Mouse (Mus musculus): ENCODE data around the gene Cmip. TPM values are rescaled to one million over a fixed set of nuclear protein-coding genes. Genes with fewer than 3 reads are reported as not detected.

The Cmip gene
- polyA plus RNA-seq, 1 experiment from 2014 or later = 39.0 TPM

DNA sequence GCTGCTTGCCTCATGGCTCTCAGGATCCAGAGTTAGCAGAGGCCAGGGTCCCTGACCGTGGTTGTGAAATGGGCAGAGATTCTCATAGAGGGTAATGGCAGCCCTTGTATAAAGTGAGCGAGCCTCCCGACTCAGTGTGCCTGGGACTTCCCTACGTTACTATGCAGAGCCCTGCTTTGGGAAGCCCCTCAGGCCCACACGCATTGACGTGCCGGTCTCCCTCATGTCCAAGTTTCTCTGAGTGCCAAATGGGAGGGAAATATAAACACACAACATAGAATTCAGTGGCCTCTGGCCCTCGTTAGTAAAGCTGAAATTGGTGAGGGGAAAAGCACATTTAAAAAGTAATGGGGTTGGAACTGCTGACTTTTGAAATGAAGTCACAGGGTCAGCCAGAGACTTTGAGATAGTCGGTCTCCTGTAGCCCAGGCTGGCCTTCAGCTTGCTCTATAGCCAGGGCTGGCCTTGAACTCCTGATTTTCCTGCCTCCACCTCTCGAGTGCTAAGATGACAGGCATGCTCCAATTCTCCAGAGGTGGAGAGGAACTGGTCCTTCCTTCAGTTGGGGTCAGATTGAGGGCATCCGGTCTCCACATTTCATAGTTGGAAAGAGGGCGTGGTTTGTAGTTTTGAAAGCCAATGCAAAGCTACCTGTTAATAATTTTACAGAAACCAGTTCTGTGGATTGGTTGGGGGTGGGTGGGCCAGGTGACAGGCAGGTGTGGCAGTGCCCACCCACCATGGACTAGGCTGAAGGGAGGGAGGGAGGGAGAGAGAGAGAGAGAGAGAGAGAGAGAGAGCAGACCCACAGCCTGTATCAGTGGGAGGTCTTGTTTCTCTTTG lies 105.0 kb downstream of the Cmip start:
- no peak overlapping the region for H3K27ac ChIP-seq
- WGBS = 81% methylated on average over 12 of the region's 12 CpGs

GRCm38 (mm10) chr8:117362438-117362726 lies 105.5 kb downstream of the Cmip start:
- ATAC-seq = no peak
- WGBS = 78% methylated on average over 2 of the region's 2 CpGs
- Histone ChIP-seq H3K4me2 (no peak overlapping the region), H3K9ac (no peak overlapping the region), H3K4me3 (no peak overlapping the region), H3K36me3 (ENCODE audit: poor library complexity, severe bottlenecking) (no peaks in the 10 kb centered on the region), H3K4me1 (peaks cover 21% of the 10 kb centered on the region), H3K27ac (no peak overlapping the region), H3K27me3 (no peaks in the 10 kb centered on the region), H3K9me3 (replicated peaks) (no peaks in the 10 kb centered on the region)

More for the DNA sequence above, 105.0 kb downstream of the Cmip start:
- ATAC-seq = no peak
- H3K9ac ChIP-seq = no peak overlapping the region
- H3K4me2 ChIP-seq = no peak overlapping the region
- H3K36me3 ChIP-seq (ENCODE audit: poor library complexity, severe bottlenecking) = no peaks in the 10 kb centered on the region
- H3K27me3 ChIP-seq = no peaks in the 10 kb centered on the region
- H3K4me3 ChIP-seq = no peak overlapping the region
- peaks cover 20% of the 10 kb centered on the region for H3K4me1 ChIP-seq
- no peaks in the 10 kb centered on the region for H3K9me3 ChIP-seq (replicated peaks)

DNA sequence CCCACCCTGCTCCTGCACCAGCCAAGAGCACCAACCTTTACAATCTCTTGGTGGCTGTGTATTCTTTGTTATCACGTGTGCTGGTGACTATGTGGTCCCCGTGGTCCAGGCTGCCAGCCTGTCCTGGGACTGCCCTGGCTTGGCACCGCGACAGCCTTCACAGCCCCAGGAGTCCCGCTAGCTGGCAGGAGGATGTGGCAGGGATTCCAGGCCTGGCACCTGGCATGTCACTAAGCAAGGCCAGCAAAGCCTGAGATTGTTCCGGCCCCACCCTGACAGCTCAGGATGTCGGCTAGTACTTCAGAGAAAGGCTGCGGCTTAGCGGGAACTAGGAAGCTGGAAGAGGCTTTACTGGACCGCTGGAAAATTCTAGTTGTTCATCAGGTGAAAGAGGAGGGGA lies 106.4 kb downstream of the Cmip start:
- no peak for ATAC-seq
- H3K9ac ChIP-seq = no peak overlapping the region
- no peaks in the 10 kb centered on the region for H3K36me3 ChIP-seq (ENCODE audit: poor library complexity, severe bottlenecking)
- no peak overlapping the region for H3K27ac ChIP-seq
- no peak overlapping the region for H3K4me2 ChIP-seq
- WGBS = 82% methylated on average over 10 of the region's 10 CpGs
- H3K4me1 ChIP-seq = peaks cover 25% of the 10 kb centered on the region
- H3K27me3 ChIP-seq = no peaks in the 10 kb centered on the region
- H3K4me3 ChIP-seq = no peak overlapping the region
- no peaks in the 10 kb centered on the region for H3K9me3 ChIP-seq (replicated peaks)

- Histone ChIP-seq H3K4me2 (no peak overlapping the region), H3K36me3 (ENCODE audit: poor library complexity, severe bottlenecking) (no peaks in the 10 kb centered on the region), H3K4me3 (no peak overlapping the region), H3K4me1 (peaks cover 28% of the 10 kb centered on the region), H3K9ac (no peak overlapping the region), H3K9me3 (replicated peaks) (no peaks in the 10 kb centered on the region), H3K27ac (no peak overlapping the region), H3K27me3 (no peaks in the 10 kb centered on the region)
- 85% methylated on average over 19 of the region's 19 CpGs for WGBS
- no peak for ATAC-seq
Measured at GRCm38 (mm10) chr8:117364374-117365160, 107.7 kb downstream of the Cmip start.

DNA sequence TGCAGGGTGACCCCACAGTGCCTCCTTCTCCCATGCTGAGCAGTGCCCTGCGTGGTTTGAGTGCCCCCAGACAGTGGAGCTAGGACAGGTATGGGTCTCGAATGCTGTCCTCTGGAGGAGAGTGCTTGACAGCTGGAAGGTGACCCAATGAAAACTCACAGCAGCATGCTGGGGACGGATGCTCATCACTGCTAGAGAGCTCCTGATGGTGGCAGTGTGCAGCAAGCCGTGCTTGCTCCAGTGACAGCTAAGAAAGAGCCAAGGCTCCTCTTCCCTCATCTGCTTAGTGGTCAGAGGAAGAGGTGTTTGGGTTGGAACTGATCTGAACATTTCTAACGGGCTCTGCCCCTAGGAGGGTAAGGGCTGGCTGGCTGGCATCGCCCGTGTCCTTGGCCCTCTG lies 109.6 kb downstream of the Cmip start:
- H3K36me3 ChIP-seq (ENCODE audit: poor library complexity, severe bottlenecking) = no peaks in the 10 kb centered on the region
- 62% methylated on average over 7 of the region's 7 CpGs for WGBS
- H3K27me3 ChIP-seq = no peaks in the 10 kb centered on the region
- peaks cover 45% of the 10 kb centered on the region for H3K4me1 ChIP-seq
- H3K4me3 ChIP-seq = no peak overlapping the region
- ATAC-seq = no peak
- H3K27ac ChIP-seq = peak overlapping the region; percentile 25; the same call in 1 of the 2 replicates
- no peak overlapping the region for H3K4me2 ChIP-seq
- H3K9ac ChIP-seq = no peak overlapping the region
- H3K9me3 ChIP-seq (replicated peaks) = no peaks in the 10 kb centered on the region

GRCm38 (mm10) chr8:117367441-117367840 lies 110.6 kb downstream of the Cmip start:
- Histone ChIP-seq H3K4me1 (peaks cover 53% of the 10 kb centered on the region), H3K4me2 (no peak overlapping the region), H3K27me3 (no peaks in the 10 kb centered on the region), H3K9me3 (replicated peaks) (no peaks in the 10 kb centered on the region), H3K36me3 (ENCODE audit: poor library complexity, severe bottlenecking) (no peaks in the 10 kb centered on the region), H3K9ac (no peak overlapping the region), H3K4me3 (no peak overlapping the region), H3K27ac (no peak overlapping the region)
- ATAC-seq = no peak
- WGBS = 94% methylated on average over 8 of the region's 8 CpGs

DNA sequence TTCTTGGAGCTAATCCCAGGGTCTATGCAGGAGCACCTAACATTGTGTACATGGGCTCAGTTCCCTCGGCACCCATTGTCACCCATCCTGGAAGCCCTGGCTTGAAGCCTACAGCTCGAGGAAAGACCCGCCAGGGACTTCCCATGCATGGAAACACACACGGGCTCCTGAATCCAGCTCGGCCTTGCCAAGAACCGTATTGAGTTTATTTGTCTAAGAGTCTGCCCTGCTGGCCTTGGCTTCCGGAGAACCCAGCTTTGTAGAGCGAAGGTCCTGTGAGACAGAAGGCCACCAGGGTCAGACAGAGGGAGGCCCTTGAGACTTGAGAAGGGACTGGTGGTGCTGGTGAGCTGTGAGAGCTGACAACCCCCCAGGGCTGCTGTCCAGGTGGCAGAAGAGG lies 111.9 kb downstream of the Cmip start:
- Histone ChIP-seq H3K4me3 (no peak overlapping the region), H3K27ac (no peak overlapping the region), H3K9me3 (replicated peaks) (no peaks in the 10 kb centered on the region), H3K4me2 (no peak overlapping the region), H3K9ac (no peak overlapping the region), H3K27me3 (no peaks in the 10 kb centered on the region), H3K4me1 (peaks cover 53% of the 10 kb centered on the region), H3K36me3 (ENCODE audit: poor library complexity, severe bottlenecking) (no peaks in the 10 kb centered on the region)
- ATAC-seq = no peak
- 89% methylated on average over 8 of the region's 8 CpGs for WGBS

DNA sequence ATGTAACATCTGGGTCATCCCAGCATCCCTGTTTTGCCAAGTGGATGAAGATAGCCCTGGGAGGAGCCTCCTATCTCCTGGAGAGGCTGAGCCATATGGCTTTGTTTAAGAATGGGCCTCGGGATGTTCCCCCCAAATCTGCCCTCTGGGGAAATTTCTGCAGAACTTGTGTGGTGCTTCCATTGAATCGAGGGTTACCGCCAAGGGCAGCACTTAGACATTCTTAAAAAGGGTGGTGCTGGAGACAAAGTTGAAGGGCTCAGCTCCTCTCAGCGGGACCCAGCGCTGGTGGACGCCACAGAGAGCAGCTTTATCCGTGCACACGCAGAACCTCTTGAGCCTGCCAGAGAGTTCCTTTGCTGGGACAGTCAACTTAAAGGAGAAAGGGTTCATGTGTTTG lies 113.1 kb downstream of the Cmip start:
- no peak for ATAC-seq
- Histone ChIP-seq H3K4me2 (no peak overlapping the region), H3K36me3 (ENCODE audit: poor library complexity, severe bottlenecking) (no peaks in the 10 kb centered on the region), H3K9ac (no peak overlapping the region), H3K27ac (no peak overlapping the region), H3K27me3 (no peaks in the 10 kb centered on the region), H3K9me3 (replicated peaks) (no peaks in the 10 kb centered on the region), H3K4me3 (no peak overlapping the region), H3K4me1 (peaks cover 47% of the 10 kb centered on the region)
- WGBS = 79% methylated on average over 8 of the region's 8 CpGs

DNA sequence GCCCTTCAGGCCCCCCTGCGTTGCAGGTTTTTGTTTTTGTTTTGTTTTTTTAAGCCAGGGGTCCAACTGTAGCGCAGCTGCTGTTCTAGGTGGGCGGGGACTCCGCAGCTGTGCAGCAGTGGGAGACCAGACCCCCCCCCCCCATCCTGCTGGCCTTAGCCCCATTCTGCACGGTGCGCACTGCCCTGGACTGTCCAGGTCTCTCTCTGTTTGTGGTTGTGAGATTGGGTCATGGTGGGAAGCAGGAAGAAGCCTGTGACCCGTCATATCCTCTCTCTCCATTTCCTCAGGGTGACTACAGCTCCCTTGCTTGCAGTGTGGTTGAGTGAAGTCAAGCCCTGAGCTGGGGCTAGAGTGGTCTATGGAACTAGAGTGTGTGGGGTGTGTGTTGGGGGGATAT lies 114.3 kb downstream of the Cmip start:
- H3K9me3 ChIP-seq (replicated peaks) = no peaks in the 10 kb centered on the region
- H3K4me3 ChIP-seq = no peak overlapping the region
- H3K27ac ChIP-seq = no peak overlapping the region; the same call in 1 of the 2 replicates
- H3K4me2 ChIP-seq = no peak overlapping the region
- no peaks in the 10 kb centered on the region for H3K36me3 ChIP-seq (ENCODE audit: poor library complexity, severe bottlenecking)
- H3K4me1 ChIP-seq = peaks cover 52% of the 10 kb centered on the region
- H3K9ac ChIP-seq = no peak overlapping the region
- 83% methylated on average over 7 of the region's 7 CpGs for WGBS
- H3K27me3 ChIP-seq = no peaks in the 10 kb centered on the region
- ATAC-seq = no peak

- no peak overlapping the region for H3K4me2 ChIP-seq
- H3K4me1 ChIP-seq = peaks cover 55% of the 10 kb centered on the region
- peak overlapping the region; percentile 60 for H3K27ac ChIP-seq
- peak; percentile 70 for ATAC-seq
- peak overlapping the region; percentile 37 for H3K9ac ChIP-seq
- WGBS = 65% methylated on average over 12 of the region's 12 CpGs
- no peaks in the 10 kb centered on the region for H3K27me3 ChIP-seq
- H3K4me3 ChIP-seq = no peak overlapping the region
- no peaks in the 10 kb centered on the region for H3K36me3 ChIP-seq (ENCODE audit: poor library complexity, severe bottlenecking)
- no peaks in the 10 kb centered on the region for H3K9me3 ChIP-seq (replicated peaks)
Measured at GRCm38 (mm10) chr8:117372070-117372469, 115.2 kb downstream of the Cmip start.

DNA sequence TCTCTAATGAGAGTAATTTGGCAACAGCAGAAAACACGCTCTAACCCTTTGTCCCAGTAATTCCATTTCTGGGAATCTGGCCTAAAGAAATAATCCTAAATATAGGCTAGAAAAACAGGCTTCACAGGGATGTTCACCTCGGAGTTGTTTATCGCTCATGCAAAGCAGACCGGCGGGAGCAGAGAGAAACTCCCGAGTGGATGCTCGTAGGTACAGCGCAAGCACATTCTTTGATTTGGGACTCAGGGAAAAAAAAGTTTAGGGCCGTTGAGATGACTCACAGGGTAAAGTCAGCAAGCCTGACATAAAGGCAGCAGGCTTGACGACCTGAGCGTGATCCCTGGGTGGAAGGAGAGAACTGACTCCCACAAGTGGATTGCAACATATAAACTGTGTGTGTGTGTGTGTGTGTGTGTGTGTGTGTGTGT lies 116.2 kb downstream of the Cmip start:
- peak overlapping the region; percentile 60; the same call in 1 of the 2 replicates for H3K27ac ChIP-seq
- WGBS = 66% methylated on average over 11 of the region's 11 CpGs
- no peak for ATAC-seq

GRCm38 (mm10) chr8:117374087-117374486 lies 117.2 kb downstream of the Cmip start:
- H3K9me3 ChIP-seq (replicated peaks) = no peaks in the 10 kb centered on the region
- 0 out of 2 replicates have a peak, but pooled peaks cover 3% of the 10 kb centered on the region for H3K36me3 ChIP-seq (ENCODE audit: poor library complexity, severe bottlenecking)
- no peak overlapping the region for H3K9ac ChIP-seq
- no peak overlapping the region for H3K4me3 ChIP-seq
- H3K27me3 ChIP-seq = no peaks in the 10 kb centered on the region
- peak overlapping the region; percentile 14; the same call in 1 of the 2 replicates for H3K27ac ChIP-seq
- WGBS = 87% methylated on average over 3 of the region's 3 CpGs
- ATAC-seq = no peak
- H3K4me2 ChIP-seq = no peak overlapping the region
- peaks cover 54% of the 10 kb centered on the region for H3K4me1 ChIP-seq

More for the DNA sequence above, 116.2 kb downstream of the Cmip start:
- Histone ChIP-seq H3K4me3 (no peak overlapping the region), H3K4me2 (no peak overlapping the region), H3K9me3 (replicated peaks) (no peaks in the 10 kb centered on the region), H3K27me3 (no peaks in the 10 kb centered on the region), H3K36me3 (ENCODE audit: poor library complexity, severe bottlenecking) (no peaks in the 10 kb centered on the region), H3K4me1 (peaks cover 50% of the 10 kb centered on the region), H3K9ac (no peak overlapping the region)

Data from forebrain, embryonic 13.5 days (tissue).